Mouse (Mus musculus) intestine, embryonic 16.5 days (tissue): ENCODE results near the gene Lcn2. TPM values are rescaled to one million over a fixed set of nuclear protein-coding genes. Genes with fewer than 3 reads are reported as not detected.

Experiments used
- ATAC-seq: fragments of 200-750 bp; cut with Nextera tagmentation; 2 replicates; pipeline ENCODE4 v1.8.0; 2017; ENCODE audit warnings: moderate TSS enrichment, moderate library complexity
- H3K27ac ChIP-seq: fragments of 300-500 bp; sonication (generic); 2 replicates; pipeline ENCODE4 v1.5.1; 2014; ENCODE audit warnings: mild to moderate bottlenecking, low read length
- H3K27me3 ChIP-seq: fragments of 300-500 bp; sonication (generic); replicated peaks from 2 replicates; pipeline ENCODE4 v1.6.1; 2014; ENCODE audit warnings: low read length, control low read depth, mixed read lengths; ENCODE audit not compliant: control insufficient read depth, insufficient read depth
- H3K36me3 ChIP-seq: fragments of 300-500 bp; sonication (generic); 2 replicates; pipeline ENCODE4 v1.6.1; 2014; ENCODE audit warnings: low read length, control low read depth; ENCODE audit not compliant: control insufficient read depth, insufficient read depth
- H3K4me1 ChIP-seq: fragments of 300-500 bp; sonication (generic); 2 replicates; pipeline ENCODE4 v1.6.1; 2014; ENCODE audit warnings: low read length, control low read depth, mixed read lengths; ENCODE audit not compliant: control insufficient read depth, insufficient read depth
- H3K4me2 ChIP-seq: fragments of 300-500 bp; sonication (generic); 2 replicates; pipeline ENCODE4 v1.6.1; 2014; ENCODE audit warnings: low read depth, low read length, control low read depth
- H3K4me3 ChIP-seq: fragments of 300-500 bp; sonication (generic); 2 replicates; pipeline ENCODE4 v1.5.1; 2014; ENCODE audit warnings: mild to moderate bottlenecking, low read length
- H3K9ac ChIP-seq: fragments of 300-500 bp; sonication (generic); 2 replicates; pipeline ENCODE4 v1.6.1; 2014; ENCODE audit warnings: low read depth, low read length
- H3K9me3 ChIP-seq: fragments of 300-500 bp; sonication (generic); 2 replicates; pipeline ENCODE4 v1.6.1; 2016; ENCODE audit warnings: low read length, control low read depth; ENCODE audit not compliant: control insufficient read depth
- WGBS: fragments of 180-500 bp; shearing (Covaris S2); extraction: QIAGEN DNeasy Blood & Tissue Kit; methylation state at CpG from one replicate; pipeline ENCODE4 v1.1.7; 2014; 5-methylcytosine and 5-hydroxymethylcytosine counted together
- polyA plus RNA-seq: library from polyadenylated mRNA; unstranded; fragments of >200 nt; fragmentation: Nextera tagmentation; extraction: Ambion mirVana; gene quantifications from 2 replicates; pipeline ENCODE4 v1.2.1, GENCODE M21; 2015

The Lcn2 gene
- polyA plus RNA-seq, 1 experiment from 2014 or later: 4.2 TPM

GRCm38 (mm10) chr2:32381141-32381774, 6.8 kb downstream of the Lcn2 start:
- 1% methylated on average over 27 of the region's 27 CpGs for WGBS
- peak; percentile 47; the same call in 1 of the 2 replicates for ATAC-seq
- H3K27ac ChIP-seq: no peak overlapping the region

GRCm38 (mm10) chr2:32380001-32380500, 8.0 kb downstream of the Lcn2 start:
- no peak for ATAC-seq
- Histone ChIP-seq H3K9ac (no peak overlapping the region), H3K9me3 (no peaks in the 10 kb centered on the region), H3K4me2 (no peak overlapping the region), H3K4me3 (no peak overlapping the region), H3K4me1 (peaks cover 4% of the 10 kb centered on the region; the same call in 1 of the 2 replicates), H3K27ac (no peak overlapping the region), H3K27me3 (no peaks in the 10 kb centered on the region; the same call in 1 of the 2 replicates), H3K36me3 (peaks cover 20% of the 10 kb centered on the region)
- 87% methylated on average over 7 of the region's 7 CpGs for WGBS

More at GRCm38 (mm10) chr2:32381141-32381774, 6.8 kb downstream of the Lcn2 start:
- peak overlapping the region; percentile 75 for H3K4me3 ChIP-seq
- H3K9ac ChIP-seq: peak overlapping the region; percentile 72
- no peaks in the 10 kb centered on the region; the same call in 1 of the 2 replicates for H3K27me3 ChIP-seq
- peaks cover 15% of the 10 kb centered on the region for H3K36me3 ChIP-seq
- H3K9me3 ChIP-seq: no peaks in the 10 kb centered on the region
- H3K4me1 ChIP-seq: peaks cover 4% of the 10 kb centered on the region; the same call in 1 of the 2 replicates
- peak overlapping the region; percentile 99 for H3K4me2 ChIP-seq

GRCm38 (mm10) chr2:32376963-32377362, 11.1 kb downstream of the Lcn2 start:
- ATAC-seq: no peak
- Histone ChIP-seq H3K4me1 (peaks cover 7% of the 10 kb centered on the region), H3K4me2 (no peak overlapping the region), H3K4me3 (no peak overlapping the region), H3K36me3 (peaks cover 28% of the 10 kb centered on the region), H3K27ac (no peak overlapping the region), H3K9me3 (no peaks in the 10 kb centered on the region), H3K27me3 (no peaks in the 10 kb centered on the region), H3K9ac (no peak overlapping the region)
- WGBS: 93% methylated on average over 10 of the region's 10 CpGs

DNA sequence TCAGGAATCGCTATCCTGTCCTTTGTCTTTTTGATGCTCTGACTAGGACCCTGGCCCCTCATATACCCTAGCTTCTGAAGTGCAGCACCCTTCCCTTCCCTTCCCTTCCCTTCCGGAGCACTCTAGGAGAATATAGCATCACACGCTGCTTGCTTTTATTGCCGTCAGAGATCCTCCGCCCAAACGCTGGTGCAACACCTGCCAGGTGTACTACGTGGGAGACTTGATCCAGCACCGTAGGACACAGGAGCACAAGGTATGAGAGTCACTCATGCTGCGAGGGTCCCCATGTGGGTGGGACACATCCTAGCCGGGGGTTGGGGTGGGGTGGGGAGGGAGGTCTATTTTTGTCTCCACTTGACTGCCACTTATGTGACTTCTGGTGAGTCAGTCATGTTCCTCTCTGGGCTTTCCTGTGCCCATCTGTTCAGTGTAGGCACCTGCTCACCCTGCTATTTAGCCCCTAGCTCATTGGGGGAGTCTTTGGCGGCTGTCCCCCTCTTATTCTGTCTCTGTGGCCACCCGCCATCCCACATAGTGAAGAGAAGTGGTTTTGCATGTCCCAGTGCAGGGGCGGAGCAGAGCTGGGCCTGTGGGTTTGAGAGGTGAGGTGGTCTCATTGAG, 12.6 kb downstream of the Lcn2 start:
- Histone ChIP-seq H3K4me2 (no peak overlapping the region), H3K27ac (no peak overlapping the region), H3K4me1 (peaks cover 3% of the 10 kb centered on the region), H3K36me3 (peaks cover 34% of the 10 kb centered on the region), H3K27me3 (no peaks in the 10 kb centered on the region), H3K9me3 (no peaks in the 10 kb centered on the region), H3K4me3 (no peak overlapping the region), H3K9ac (no peak overlapping the region)
- no peak for ATAC-seq
- 88% methylated on average over 13 of the region's 13 CpGs for WGBS

- no peaks in the 10 kb centered on the region for H3K9me3 ChIP-seq
- ATAC-seq: no peak
- no peak overlapping the region for H3K4me3 ChIP-seq
- H3K4me1 ChIP-seq: peaks cover 3% of the 10 kb centered on the region
- H3K36me3 ChIP-seq: peaks cover 36% of the 10 kb centered on the region
- H3K27me3 ChIP-seq: no peaks in the 10 kb centered on the region
- no peak overlapping the region for H3K9ac ChIP-seq
- H3K27ac ChIP-seq: no peak overlapping the region
- 91% methylated on average over 10 of the region's 10 CpGs for WGBS
- H3K4me2 ChIP-seq: no peak overlapping the region
These were observed 13.9 kb downstream of the Lcn2 start for GRCm38 (mm10) chr2:32374191-32374590.

- Histone ChIP-seq H3K9ac (no peak overlapping the region), H3K27me3 (no peaks in the 10 kb centered on the region), H3K4me1 (peaks cover 10% of the 10 kb centered on the region), H3K27ac (no peak overlapping the region), H3K36me3 (peaks cover 16% of the 10 kb centered on the region), H3K4me2 (no peak overlapping the region), H3K9me3 (no peaks in the 10 kb centered on the region), H3K4me3 (no peak overlapping the region)
- WGBS: 94% methylated on average over 5 of the region's 5 CpGs
- ATAC-seq: no peak
These were observed 20.7 kb downstream of the Lcn2 start for GRCm38 (mm10) chr2:32367315-32367714.

DNA sequence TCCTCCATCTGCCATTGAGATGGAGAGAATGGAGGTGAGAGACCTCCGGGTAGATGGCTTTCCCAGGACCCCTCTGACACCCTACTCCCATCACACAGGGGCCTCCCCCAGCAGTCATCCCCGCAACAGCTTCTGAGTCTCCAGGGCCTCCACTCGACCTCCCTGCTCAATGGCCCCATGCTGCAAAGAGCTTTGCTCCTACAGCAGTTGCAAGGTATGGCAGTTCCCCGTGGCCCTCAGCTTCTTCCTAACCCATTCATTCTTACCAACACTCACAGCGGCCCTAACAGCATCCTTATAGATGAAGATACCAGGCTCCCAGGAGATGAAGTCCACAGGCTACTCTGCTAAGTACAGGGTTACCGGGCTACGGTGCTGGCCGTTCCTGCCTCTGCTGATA, 23.9 kb downstream of the Lcn2 start:
- WGBS: 77% methylated on average over 8 of the region's 8 CpGs
- Histone ChIP-seq H3K4me2 (peak overlapping the region; percentile 81), H3K27me3 (0 out of 2 replicates have a peak, but pooled peaks cover 3% of the 10 kb centered on the region), H3K4me3 (peak overlapping the region; percentile 79), H3K9ac (peak overlapping the region; percentile 89), H3K27ac (no peak overlapping the region), H3K4me1 (peaks cover 16% of the 10 kb centered on the region), H3K36me3 (peaks cover 5% of the 10 kb centered on the region), H3K9me3 (no peaks in the 10 kb centered on the region)
- no peak for ATAC-seq

DNA sequence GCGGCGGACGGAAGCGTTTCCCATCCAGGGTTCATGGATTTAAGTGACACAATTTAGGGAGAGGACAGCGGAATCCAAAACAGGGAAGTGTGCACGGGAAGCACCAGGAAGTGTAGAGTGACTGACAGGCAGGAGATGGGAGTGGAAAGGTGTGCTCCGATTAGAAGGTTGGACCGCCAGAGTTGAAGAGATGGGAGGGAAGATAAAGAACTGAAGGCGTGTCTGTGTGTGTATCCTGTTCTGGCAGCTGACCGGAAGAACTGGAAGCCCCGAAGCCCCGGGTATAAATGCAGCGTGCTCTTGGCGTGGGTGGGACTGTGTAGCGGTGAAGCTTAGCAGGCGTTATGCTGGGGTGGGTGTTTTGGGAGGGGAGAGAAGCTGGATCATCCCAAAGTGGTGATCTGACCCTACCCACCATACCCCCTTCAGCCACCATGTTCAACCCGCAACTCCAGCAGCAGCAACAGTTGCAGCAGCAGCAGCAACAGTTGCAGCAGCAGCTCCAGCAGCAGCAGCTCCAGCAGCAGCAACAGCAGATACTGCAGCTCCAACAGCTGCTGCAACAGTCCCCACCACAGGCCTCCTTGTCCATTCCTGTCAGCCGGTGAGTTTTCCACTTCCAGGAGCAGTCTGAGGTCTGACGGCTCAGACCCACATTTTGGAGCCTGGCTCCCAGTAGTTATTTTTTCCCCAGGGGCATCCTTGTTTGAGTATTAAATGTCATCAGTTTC, 24.5 kb downstream of the Lcn2 start:
- Histone ChIP-seq H3K36me3 (peaks cover 5% of the 10 kb centered on the region), H3K4me2 (peak overlapping the region; percentile 81), H3K4me3 (peak overlapping the region; percentile 79), H3K9me3 (no peaks in the 10 kb centered on the region), H3K9ac (peak overlapping the region; percentile 89), H3K27me3 (0 out of 2 replicates have a peak, but pooled peaks cover 3% of the 10 kb centered on the region), H3K27ac (peak overlapping the region; percentile 97), H3K4me1 (peaks cover 16% of the 10 kb centered on the region)
- WGBS: 7% methylated on average over 19 of the region's 19 CpGs
- peak; percentile 75 for ATAC-seq

GRCm38 (mm10) chr2:32362817-32363340, 25.2 kb downstream of the Lcn2 start:
- H3K9me3 ChIP-seq: no peaks in the 10 kb centered on the region
- H3K27me3 ChIP-seq: 0 out of 2 replicates have a peak, but pooled peaks cover 3% of the 10 kb centered on the region
- peak overlapping the region; percentile 79 for H3K4me3 ChIP-seq
- H3K9ac ChIP-seq: peak overlapping the region; percentile 89
- H3K27ac ChIP-seq: peak overlapping the region; percentile 97
- H3K36me3 ChIP-seq: peaks cover 5% of the 10 kb centered on the region
- under 1% methylated on average over 53 of the region's 53 CpGs for WGBS
- H3K4me2 ChIP-seq: peak overlapping the region; percentile 81
- H3K4me1 ChIP-seq: peaks cover 16% of the 10 kb centered on the region
- peak; percentile 82 for ATAC-seq
